21 mouse cellular contexts compared by ENCODE assay signal in genomic region chr10:75634610-75635009, GRCm38 (mm10).
"Had no signal": no experiment of that assay in that cellular context is flagged by ENCODE, and none has a peak within 500 bp of the region (broad histone marks: within the 10 kb centered on the region; RNA-seq: fewer than 3 reads in every experiment).

No protein-coding gene starts in this region.

- H3K4me3 ChIP-seq: heart, embryonic 10.5 days; heart, embryonic 13.5 days; heart, embryonic 15.5 days; hindbrain, embryonic 13.5 days; hindbrain, embryonic 15.5 days; limb, embryonic 13.5 days; limb, embryonic 15.5 days; liver, embryonic 12.5 days had no signal

- H3K9ac ChIP-seq: heart, embryonic 13.5 days; heart, embryonic 15.5 days; hindbrain, embryonic 13.5 days; hindbrain, embryonic 15.5 days; limb, embryonic 13.5 days; limb, embryonic 15.5 days; liver, embryonic 12.5 days; liver, embryonic 14.5 days had no signal

- H3K4me1 ChIP-seq: hindbrain, embryonic 15.5 days; limb, embryonic 13.5 days; liver, embryonic 12.5 days had no signal

- H3K27ac ChIP-seq: heart, embryonic 10.5 days; heart, embryonic 13.5 days; heart, embryonic 15.5 days; hindbrain, embryonic 13.5 days; hindbrain, embryonic 15.5 days; hindbrain, postnatal 0 days; limb, embryonic 13.5 days; limb, embryonic 15.5 days; liver, embryonic 12.5 days; liver, embryonic 14.5 days had no signal

- H3K4me2 ChIP-seq: heart, embryonic 13.5 days; heart, embryonic 15.5 days; hindbrain, embryonic 13.5 days; hindbrain, embryonic 15.5 days; limb, embryonic 13.5 days; limb, embryonic 15.5 days; liver, embryonic 12.5 days had no signal

- H3K27me3 ChIP-seq: heart, embryonic 13.5 days; heart, embryonic 15.5 days; hindbrain, embryonic 13.5 days; hindbrain, embryonic 15.5 days; limb, embryonic 13.5 days; limb, embryonic 15.5 days had no signal

- H3K9me3 ChIP-seq: heart, embryonic 10.5 days; heart, embryonic 13.5 days; heart, embryonic 15.5 days; hindbrain, embryonic 13.5 days; hindbrain, embryonic 15.5 days; limb, embryonic 13.5 days; limb, embryonic 15.5 days; liver, embryonic 12.5 days had no signal

- H3K36me3 ChIP-seq: heart, embryonic 10.5 days; heart, embryonic 13.5 days; heart, embryonic 15.5 days; hindbrain, embryonic 13.5 days; hindbrain, embryonic 15.5 days; limb, embryonic 13.5 days; limb, embryonic 15.5 days; liver, embryonic 12.5 days had no signal

- DNase-seq: gastrocnemius, postnatal 14 days; heart, adult 18-20 months; heart, postnatal 14 days; kidney, adult 11 months; kidney, adult 2 months; kidney, postnatal 14 days; kidney, postnatal 36 days; layer of hippocampus, adult 9-11 months; layer of hippocampus, postnatal 36 days; left cerebral cortex, postnatal 4 days had no signal

- ATAC-seq: hindbrain, postnatal 0 days; intestine, embryonic 16.5 days; liver, embryonic 12.5 days had no signal
